Mouse (Mus musculus): ENCODE results near the gene Clstn1. TPM values are rescaled to one million over a fixed set of nuclear protein-coding genes. Genes with fewer than 3 reads are reported as not detected.

Clstn1 gene
- polyA plus RNA-seq, 1 experiment from 2014 or later = 138 TPM

- Histone ChIP-seq H3K36me3 (peaks cover 27% of the 10 kb centered on the region), H3K4me3 (no peak overlapping the region), H3K4me2 (replicated peaks) (no peak overlapping the region), H3K9me3 (no peaks in the 10 kb centered on the region), H3K27ac (no peak overlapping the region), H3K9ac (no peak overlapping the region), H3K27me3 (replicated peaks) (no peaks in the 10 kb centered on the region), H3K4me1 (no peaks in the 10 kb centered on the region)
- ATAC-seq (ENCODE audit: low FRiP score, low read depth) = no peak
- WGBS = 69% methylated on average over 17 of the region's 17 CpGs
Measured at GRCm38 (mm10) chr4:149626809-149627208, 40.5 kb downstream of the Clstn1 start.

GRCm38 (mm10) chr4:149628372-149628771 lies 42.1 kb downstream of the Clstn1 start:
- WGBS = 76% methylated on average over 10 of the region's 10 CpGs
- H3K9me3 ChIP-seq = no peaks in the 10 kb centered on the region
- ATAC-seq (ENCODE audit: low FRiP score, low read depth) = no peak
- H3K27me3 ChIP-seq (replicated peaks) = no peaks in the 10 kb centered on the region
- H3K4me2 ChIP-seq (replicated peaks) = no peak overlapping the region
- H3K27ac ChIP-seq = no peak overlapping the region
- no peak overlapping the region for H3K4me3 ChIP-seq
- peaks cover 39% of the 10 kb centered on the region for H3K36me3 ChIP-seq
- no peaks in the 10 kb centered on the region for H3K4me1 ChIP-seq
- no peak overlapping the region for H3K9ac ChIP-seq

GRCm38 (mm10) chr4:149628810-149629209 lies 42.5 kb downstream of the Clstn1 start:
- no peak for ATAC-seq (ENCODE audit: low FRiP score, low read depth)
- Histone ChIP-seq H3K27ac (no peak overlapping the region), H3K9ac (no peak overlapping the region), H3K9me3 (no peaks in the 10 kb centered on the region), H3K4me2 (replicated peaks) (no peak overlapping the region), H3K4me3 (no peak overlapping the region), H3K27me3 (replicated peaks) (no peaks in the 10 kb centered on the region), H3K4me1 (no peaks in the 10 kb centered on the region), H3K36me3 (peaks cover 43% of the 10 kb centered on the region)
- 87% methylated on average over 9 of the region's 9 CpGs for WGBS

GRCm38 (mm10) chr4:149632670-149633307 lies 46.5 kb downstream of the Clstn1 start:
- Histone ChIP-seq H3K27me3 (replicated peaks) (no peaks in the 10 kb centered on the region), H3K4me2 (replicated peaks) (no peak overlapping the region), H3K36me3 (peaks cover 78% of the 10 kb centered on the region), H3K9me3 (no peaks in the 10 kb centered on the region), H3K27ac (no peak overlapping the region), H3K9ac (no peak overlapping the region), H3K4me1 (no peaks in the 10 kb centered on the region), H3K4me3 (no peak overlapping the region)
- WGBS = 92% methylated on average over 9 of the region's 9 CpGs
- ATAC-seq (ENCODE audit: low FRiP score, low read depth) = no peak

- WGBS = 80% methylated on average over 1 of the region's 1 CpGs
- H3K27ac ChIP-seq = no peak overlapping the region
- H3K9me3 ChIP-seq = no peaks in the 10 kb centered on the region
- peaks cover 85% of the 10 kb centered on the region for H3K36me3 ChIP-seq
- H3K4me2 ChIP-seq (replicated peaks) = no peak overlapping the region
- no peaks in the 10 kb centered on the region for H3K27me3 ChIP-seq (replicated peaks)
- H3K4me3 ChIP-seq = no peak overlapping the region
- no peak for ATAC-seq (ENCODE audit: low FRiP score, low read depth)
- no peaks in the 10 kb centered on the region for H3K4me1 ChIP-seq
- H3K9ac ChIP-seq = no peak overlapping the region
Measured at GRCm38 (mm10) chr4:149634157-149634556, 47.9 kb downstream of the Clstn1 start.

GRCm38 (mm10) chr4:149634966-149635365 lies 48.7 kb downstream of the Clstn1 start:
- ATAC-seq (ENCODE audit: low FRiP score, low read depth) = no peak
- no peak overlapping the region for H3K27ac ChIP-seq
- H3K9ac ChIP-seq = no peak overlapping the region
- H3K36me3 ChIP-seq = peaks cover 86% of the 10 kb centered on the region
- no peaks in the 10 kb centered on the region for H3K4me1 ChIP-seq
- 94% methylated on average over 11 of the region's 11 CpGs for WGBS
- no peaks in the 10 kb centered on the region for H3K9me3 ChIP-seq
- no peak overlapping the region for H3K4me2 ChIP-seq (replicated peaks)
- H3K27me3 ChIP-seq (replicated peaks) = no peaks in the 10 kb centered on the region
- H3K4me3 ChIP-seq = no peak overlapping the region

GRCm38 (mm10) chr4:149635915-149636415 lies 49.7 kb downstream of the Clstn1 start:
- Histone ChIP-seq H3K4me1 (no peaks in the 10 kb centered on the region), H3K27ac (no peak overlapping the region), H3K9me3 (no peaks in the 10 kb centered on the region), H3K4me3 (no peak overlapping the region), H3K4me2 (replicated peaks) (no peak overlapping the region), H3K27me3 (replicated peaks) (no peaks in the 10 kb centered on the region), H3K36me3 (peaks cover 86% of the 10 kb centered on the region), H3K9ac (no peak overlapping the region)
- 93% methylated on average over 8 of the region's 8 CpGs for WGBS
- ATAC-seq (ENCODE audit: low FRiP score, low read depth) = no peak

- H3K36me3 ChIP-seq = peaks cover 88% of the 10 kb centered on the region
- H3K9me3 ChIP-seq = no peaks in the 10 kb centered on the region
- ATAC-seq (ENCODE audit: low FRiP score, low read depth) = no peak
- no peaks in the 10 kb centered on the region for H3K4me1 ChIP-seq
- H3K9ac ChIP-seq = no peak overlapping the region
- H3K27ac ChIP-seq = no peak overlapping the region
- H3K27me3 ChIP-seq (replicated peaks) = no peaks in the 10 kb centered on the region
- no peak overlapping the region for H3K4me3 ChIP-seq
- 93% methylated on average over 7 of the region's 7 CpGs for WGBS
- no peak overlapping the region for H3K4me2 ChIP-seq (replicated peaks)
Measured at GRCm38 (mm10) chr4:149637942-149638341, 51.7 kb downstream of the Clstn1 start.

GRCm38 (mm10) chr4:149640831-149641230 lies 54.6 kb downstream of the Clstn1 start:
- 88% methylated on average over 9 of the region's 9 CpGs for WGBS
- H3K36me3 ChIP-seq = peaks cover 91% of the 10 kb centered on the region
- no peaks in the 10 kb centered on the region for H3K4me1 ChIP-seq
- H3K9me3 ChIP-seq = no peaks in the 10 kb centered on the region
- no peak overlapping the region for H3K4me2 ChIP-seq (replicated peaks)
- H3K27ac ChIP-seq = no peak overlapping the region
- no peaks in the 10 kb centered on the region for H3K27me3 ChIP-seq (replicated peaks)
- H3K9ac ChIP-seq = no peak overlapping the region
- no peak for ATAC-seq (ENCODE audit: low FRiP score, low read depth)
- no peak overlapping the region for H3K4me3 ChIP-seq

- H3K9ac ChIP-seq = no peak overlapping the region
- 72% methylated on average over 8 of the region's 8 CpGs for WGBS
- peaks cover 92% of the 10 kb centered on the region for H3K36me3 ChIP-seq
- H3K27ac ChIP-seq = no peak overlapping the region
- H3K4me1 ChIP-seq = no peaks in the 10 kb centered on the region
- no peaks in the 10 kb centered on the region for H3K27me3 ChIP-seq (replicated peaks)
- H3K4me2 ChIP-seq (replicated peaks) = no peak overlapping the region
- H3K9me3 ChIP-seq = no peaks in the 10 kb centered on the region
- ATAC-seq (ENCODE audit: low FRiP score, low read depth) = no peak
- H3K4me3 ChIP-seq = no peak overlapping the region
Measured at GRCm38 (mm10) chr4:149641400-149641799, 55.1 kb downstream of the Clstn1 start.

- H3K4me3 ChIP-seq = no peak overlapping the region
- no peak overlapping the region for H3K4me2 ChIP-seq (replicated peaks)
- 87% methylated on average over 5 of the region's 5 CpGs for WGBS
- no peaks in the 10 kb centered on the region for H3K4me1 ChIP-seq
- no peak overlapping the region for H3K9ac ChIP-seq
- no peak overlapping the region for H3K27ac ChIP-seq
- H3K9me3 ChIP-seq = no peaks in the 10 kb centered on the region
- no peak for ATAC-seq (ENCODE audit: low FRiP score, low read depth)
- no peaks in the 10 kb centered on the region for H3K27me3 ChIP-seq (replicated peaks)
- peaks cover 92% of the 10 kb centered on the region for H3K36me3 ChIP-seq
Measured at GRCm38 (mm10) chr4:149641956-149642355, 55.7 kb downstream of the Clstn1 start.

GRCm38 (mm10) chr4:149645761-149646160 lies 59.5 kb downstream of the Clstn1 start:
- 92% methylated on average over 9 of the region's 9 CpGs for WGBS
- Histone ChIP-seq H3K27me3 (replicated peaks) (no peaks in the 10 kb centered on the region), H3K4me3 (no peak overlapping the region), H3K9me3 (no peaks in the 10 kb centered on the region), H3K36me3 (peaks cover 97% of the 10 kb centered on the region), H3K9ac (no peak overlapping the region), H3K27ac (no peak overlapping the region), H3K4me1 (no peaks in the 10 kb centered on the region), H3K4me2 (replicated peaks) (no peak overlapping the region)
- ATAC-seq (ENCODE audit: low FRiP score, low read depth) = no peak

Data from neural tube, embryonic 12.5 days (tissue).